Mouse (Mus musculus) heart, embryonic 15.5 days (tissue): ENCODE measurements around the gene Hist3h2ba. TPM values are rescaled to one million over a fixed set of nuclear protein-coding genes. Genes with fewer than 3 reads are reported as not detected.
"Not testable (repeated sequence)": the region's sequence is repeated elsewhere in the genome, so short reads cannot be mapped to it uniquely, and the experiment has no call there.

ENCODE experiments used
- ATAC-seq: fragments of 200-750 bp; cut with Nextera tagmentation; replicated peaks from 2 replicates; pipeline ENCODE4 v1.8.0; 2017; ENCODE audit warnings: low read depth, moderate TSS enrichment; ENCODE audit not compliant: insufficient number of reproducible peaks, insufficient read depth, low FRiP score
- H3K27ac ChIP-seq: fragments of 300-500 bp; sonication (generic); 2 replicates; pipeline ENCODE4 v1.5.1; 2015; ENCODE audit warnings: mild to moderate bottlenecking, inconsistent platforms
- H3K27me3 ChIP-seq: fragments of 300-500 bp; sonication (generic); 2 replicates; pipeline ENCODE4 v1.6.1; 2015; ENCODE audit warnings: inconsistent platforms
- H3K36me3 ChIP-seq: fragments of 300-500 bp; sonication (generic); 2 replicates; pipeline ENCODE4 v1.6.1; 2015; ENCODE audit warnings: mild to moderate bottlenecking, inconsistent platforms
- H3K4me1 ChIP-seq: fragments of 300-500 bp; sonication (generic); replicated peaks from 2 replicates; pipeline ENCODE4 v1.6.1; 2015; ENCODE audit warnings: inconsistent platforms
- H3K4me2 ChIP-seq: fragments of 300-500 bp; sonication (generic); 2 replicates; pipeline ENCODE4 v1.6.1; 2015; ENCODE audit warnings: inconsistent platforms, mild to moderate bottlenecking, moderate library complexity
- H3K4me3 ChIP-seq: fragments of 300-500 bp; sonication (generic); 2 replicates; pipeline ENCODE4 v1.5.1; 2015; ENCODE audit warnings: mild to moderate bottlenecking, inconsistent platforms
- H3K9ac ChIP-seq: fragments of 300-500 bp; sonication (generic); 2 replicates; pipeline ENCODE4 v1.6.1; 2015; ENCODE audit warnings: mild to moderate bottlenecking, inconsistent platforms
- H3K9me3 ChIP-seq: fragments of 300-500 bp; sonication (generic); replicated peaks from 2 replicates; pipeline ENCODE4 v1.6.1; 2016; ENCODE audit warnings: inconsistent platforms
- WGBS: fragments of 180-500 bp; shearing (Covaris S2); methylation state at CpG from one replicate; pipeline ENCODE4 v1.1.7; 2015; ENCODE audit warnings: mixed read lengths; 5-methylcytosine and 5-hydroxymethylcytosine counted together
- polyA plus RNA-seq: library from polyadenylated mRNA; unstranded; fragments of >200 nt; fragmentation: Nextera tagmentation; extraction: Ambion mirVana; gene quantifications from 2 replicates; pipeline ENCODE4 v1.2.1, GENCODE M21; 2015

Gene Hist3h2ba
- polyA plus RNA-seq, 1 experiment from 2014 or later, result 18.0 TPM

- Histone ChIP-seq H3K4me1 (peaks cover 12% of the 10 kb centered on the region), H3K27me3 (peaks cover 20% of the 10 kb centered on the region), H3K4me2 (no peak overlapping the region), H3K4me3 (no peak overlapping the region), H3K36me3 (no peaks in the 10 kb centered on the region), H3K27ac (no peak overlapping the region), H3K9ac (no peak overlapping the region), H3K9me3 (no peaks in the 10 kb centered on the region)
- ATAC-seq, result no peak
- WGBS, result 66% methylated on average over 5 of the region's 5 CpGs
These were observed 4.6 kb upstream of the Hist3h2ba start for GRCm38 (mm10) chr11:58944136-58944535.

GRCm38 (mm10) chr11:58947306-58947705, 1.4 kb upstream of the Hist3h2ba start:
- no peaks in the 10 kb centered on the region for H3K36me3 ChIP-seq
- H3K4me2 ChIP-seq, result no peak overlapping the region
- ATAC-seq, result no peak
- WGBS, result 74% methylated on average over 3 of the region's 3 CpGs
- H3K9ac ChIP-seq, result no peak overlapping the region
- H3K4me3 ChIP-seq, result no peak overlapping the region
- peaks cover 36% of the 10 kb centered on the region for H3K27me3 ChIP-seq
- peaks cover 18% of the 10 kb centered on the region for H3K4me1 ChIP-seq
- H3K27ac ChIP-seq, result no peak overlapping the region
- no peaks in the 10 kb centered on the region for H3K9me3 ChIP-seq

GRCm38 (mm10) chr11:58947798-58948528, 757 bp upstream of the Hist3h2ba start:
- H3K27ac ChIP-seq, result peak overlapping the region; percentile 78
- 16% methylated on average over 23 of the region's 23 CpGs for WGBS
- H3K9me3 ChIP-seq, result no peaks in the 10 kb centered on the region
- H3K4me2 ChIP-seq, result peak overlapping the region; percentile 77
- no peaks in the 10 kb centered on the region for H3K36me3 ChIP-seq
- peaks cover 19% of the 10 kb centered on the region for H3K4me1 ChIP-seq
- peak overlapping the region; percentile 49 for H3K4me3 ChIP-seq
- peaks cover 32% of the 10 kb centered on the region for H3K27me3 ChIP-seq
- no peak for ATAC-seq
- H3K9ac ChIP-seq, result peak overlapping the region; percentile 22

- ATAC-seq, result no peak; the same call in 1 of the 2 replicates
- Histone ChIP-seq H3K4me2 (peak overlapping the region; percentile 77), H3K4me3 (peak overlapping the region; percentile 49), H3K9ac (peak overlapping the region; percentile 47), H3K4me1 (peaks cover 28% of the 10 kb centered on the region), H3K36me3 (no peaks in the 10 kb centered on the region), H3K9me3 (no peaks in the 10 kb centered on the region), H3K27me3 (peaks cover 23% of the 10 kb centered on the region), H3K27ac (peak overlapping the region; percentile 78; the same call in 1 of the 2 replicates)
- WGBS, result 18% methylated on average over 20 of the region's 20 CpGs
These were observed 1.0 kb downstream of the Hist3h2ba start for GRCm38 (mm10) chr11:58949480-58950431.

GRCm38 (mm10) chr11:58951210-58951609, 2.5 kb downstream of the Hist3h2ba start:
- Histone ChIP-seq H3K9me3 (no peaks in the 10 kb centered on the region), H3K27ac (no peak overlapping the region), H3K9ac (no peak overlapping the region), H3K36me3 (no peaks in the 10 kb centered on the region), H3K4me1 (peaks cover 33% of the 10 kb centered on the region), H3K27me3 (peaks cover 23% of the 10 kb centered on the region), H3K4me3 (no peak overlapping the region), H3K4me2 (no peak overlapping the region)
- ATAC-seq, result no peak
- 80% methylated on average over 5 of the region's 5 CpGs for WGBS

GRCm38 (mm10) chr11:58953351-58954169, 4.8 kb downstream of the Hist3h2ba start:
- no peaks in the 10 kb centered on the region for H3K9me3 ChIP-seq
- peak overlapping the region; percentile 94 for H3K4me2 ChIP-seq
- H3K4me1 ChIP-seq, result peaks cover 42% of the 10 kb centered on the region
- peak overlapping the region; percentile 100 for H3K27ac ChIP-seq
- peak overlapping the region; percentile 77 for H3K9ac ChIP-seq
- peak overlapping the region; percentile 86 for H3K4me3 ChIP-seq
- under 1% methylated on average over 33 of the region's 33 CpGs for WGBS
- H3K27me3 ChIP-seq, result peaks cover 16% of the 10 kb centered on the region
- H3K36me3 ChIP-seq, result 0 out of 2 replicates have a peak, but pooled peaks cover 4% of the 10 kb centered on the region
- ATAC-seq, result peak; percentile 8

- Histone ChIP-seq H3K27me3 (peaks cover 16% of the 10 kb centered on the region), H3K4me1 (peaks cover 43% of the 10 kb centered on the region), H3K27ac (peak overlapping the region; percentile 100), H3K9ac (peak overlapping the region; percentile 77), H3K4me2 (peak overlapping the region; percentile 94), H3K4me3 (peak overlapping the region; percentile 86)
- ATAC-seq, result 0 out of 2 replicates have a peak, but pooled peaks have one; percentile 10
- H3K9me3 ChIP-seq, H3K36me3 ChIP-seq: not testable (repeated sequence)
- under 1% methylated on average over 17 of the region's 17 CpGs for WGBS
These were observed 5.4 kb downstream of the Hist3h2ba start for GRCm38 (mm10) chr11:58954170-58954419.

DNA sequence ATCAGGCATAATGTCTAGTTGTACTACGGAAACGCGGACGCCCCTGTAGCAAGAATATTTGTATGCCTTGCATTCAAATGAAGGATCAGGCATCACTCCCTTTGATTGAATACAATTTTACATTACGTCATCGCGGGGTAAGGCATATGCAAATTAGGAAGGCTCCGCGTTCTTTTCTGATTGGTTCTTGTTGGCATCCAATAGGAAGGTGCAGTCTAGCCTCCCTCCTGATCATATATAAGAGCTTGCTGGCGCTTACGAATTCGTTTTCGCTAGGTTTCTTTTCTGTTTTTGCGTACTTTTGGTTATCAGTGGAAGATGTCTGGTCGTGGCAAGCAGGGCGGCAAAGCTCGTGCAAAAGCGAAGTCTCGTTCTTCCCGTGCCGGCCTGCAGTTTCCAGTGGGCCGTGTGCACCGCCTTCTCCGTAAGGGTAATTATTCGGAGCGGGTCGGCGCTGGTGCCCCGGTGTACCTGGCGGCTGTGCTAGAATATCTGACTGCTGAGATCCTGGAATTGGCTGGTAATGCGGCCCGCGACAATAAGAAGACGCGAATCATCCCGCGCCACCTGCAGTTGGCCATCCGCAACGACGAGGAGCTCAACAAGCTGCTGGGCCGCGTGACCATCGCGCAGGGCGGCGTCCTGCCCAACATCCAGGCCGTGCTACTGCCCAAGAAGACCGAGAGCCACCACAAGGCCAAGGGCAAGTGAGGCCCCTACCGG, 5.9 kb downstream of the Hist3h2ba start, which contains the start of the genes Hist3h2a and Trim17:
Gene Hist3h2a (plus strand): TSS at position 266 of the 723 bp plus-strand sequence.
Gene Trim17 (plus strand): TSS at position 266 of the 723 bp plus-strand sequence.
- Histone ChIP-seq H3K36me3 (0 out of 2 replicates have a peak, but pooled peaks cover 4% of the 10 kb centered on the region), H3K27me3 (peaks cover 16% of the 10 kb centered on the region), H3K4me1 (peaks cover 43% of the 10 kb centered on the region), H3K4me2 (peak within 1 kb of the TSS; percentile 94), H3K27ac (peak within 1 kb of the TSS; percentile 100), H3K9ac (peak within 1 kb of the TSS; percentile 93), H3K9me3 (no peaks in the 10 kb centered on the region), H3K4me3 (peak within 1 kb of the TSS; percentile 86)
- ATAC-seq, result peak; percentile 92
- under 1% methylated on average over 49 of the region's 49 CpGs for WGBS

DNA sequence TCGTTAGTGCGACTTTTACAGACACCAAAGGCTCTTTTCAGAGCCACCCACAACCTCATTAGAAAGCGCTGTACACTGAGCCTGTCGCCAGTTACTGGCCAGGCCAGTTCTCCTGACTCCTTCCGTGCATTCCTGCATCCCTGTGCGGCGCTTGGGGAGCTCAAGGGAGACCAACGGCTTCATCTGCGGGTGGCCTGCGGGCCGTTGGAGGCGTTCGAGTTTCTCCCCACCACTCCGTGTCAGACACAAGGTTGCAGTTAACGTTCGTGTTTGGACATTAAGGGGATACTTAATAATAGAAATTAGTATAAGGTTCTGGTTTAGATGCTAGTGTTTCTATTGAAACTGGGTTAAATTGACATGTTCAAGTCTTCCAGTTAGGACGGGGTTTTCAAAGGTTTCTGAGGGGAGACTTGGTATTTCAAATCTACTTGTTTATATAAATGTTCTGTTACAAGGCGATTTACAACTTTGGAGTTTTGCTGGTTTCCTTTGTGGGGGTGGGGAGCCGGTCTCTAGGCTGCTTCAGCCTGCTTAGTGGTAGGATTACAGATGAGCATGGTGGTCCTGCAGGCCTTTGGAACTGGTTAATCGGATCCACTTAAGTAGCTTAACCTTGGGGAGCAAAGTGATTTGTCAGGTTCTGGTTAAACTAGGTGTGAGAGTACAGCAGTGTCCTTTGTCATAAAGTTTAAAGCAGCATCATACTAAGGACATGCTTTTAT, 6.6 kb downstream of the Hist3h2ba start:
- under 1% methylated on average over 20 of the region's 20 CpGs for WGBS
- ATAC-seq, result peak; percentile 41
- Histone ChIP-seq H3K36me3 (0 out of 2 replicates have a peak, but pooled peaks cover 4% of the 10 kb centered on the region), H3K27me3 (peaks cover 12% of the 10 kb centered on the region), H3K4me2 (peak overlapping the region; percentile 70), H3K27ac (peak overlapping the region; percentile 100), H3K9ac (peak overlapping the region; percentile 93), H3K4me1 (peaks cover 42% of the 10 kb centered on the region), H3K9me3 (no peaks in the 10 kb centered on the region), H3K4me3 (peak overlapping the region; percentile 86)

DNA sequence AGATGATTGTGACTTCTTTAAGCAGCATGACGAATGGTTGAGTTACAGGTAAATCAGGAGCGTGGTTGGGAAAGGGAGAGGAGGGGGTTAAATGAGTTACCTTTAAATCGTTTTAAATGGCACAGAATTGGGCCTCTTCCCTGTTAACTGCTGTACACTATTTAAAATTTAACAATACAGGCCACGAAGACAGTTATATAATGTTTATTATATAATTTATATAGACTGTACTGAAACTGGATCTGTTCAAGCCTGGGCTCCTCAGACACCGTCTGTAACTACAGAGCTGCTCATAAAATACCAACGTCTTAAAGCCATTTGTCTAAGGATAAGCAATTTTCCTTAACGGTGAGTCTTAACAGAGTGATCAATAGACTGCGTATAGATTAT, 7.1 kb downstream of the Hist3h2ba start:
- H3K9ac ChIP-seq, result peak overlapping the region; percentile 93
- ATAC-seq, result no peak
- H3K27ac ChIP-seq, result peak overlapping the region; percentile 100; the same call in 1 of the 2 replicates
- H3K9me3 ChIP-seq, result no peaks in the 10 kb centered on the region
- 0 out of 2 replicates have a peak, but pooled peaks cover 4% of the 10 kb centered on the region for H3K36me3 ChIP-seq
- peaks cover 42% of the 10 kb centered on the region for H3K4me1 ChIP-seq
- 39% methylated on average over 8 of the region's 8 CpGs for WGBS
- peaks cover 8% of the 10 kb centered on the region for H3K27me3 ChIP-seq
- peak overlapping the region; percentile 70 for H3K4me2 ChIP-seq
- peak overlapping the region; percentile 86 for H3K4me3 ChIP-seq
